Mouse (Mus musculus): ENCODE results near the gene Plekhh1.

Plekhh1 gene

GRCm38 (mm10) chr12:79034331-79034730 lies 5.4 kb downstream of the Plekhh1 start:
- DNase-seq, result no peak

GRCm38 (mm10) chr12:79035349-79035748 lies 6.4 kb downstream of the Plekhh1 start:
- no peak for DNase-seq

- DNase-seq, result no peak
Measured at GRCm38 (mm10) chr12:79039708-79040107, 10.7 kb downstream of the Plekhh1 start.

GRCm38 (mm10) chr12:79040201-79040827 lies 11.4 kb downstream of the Plekhh1 start:
- no peak for DNase-seq

GRCm38 (mm10) chr12:79041436-79041835 lies 12.5 kb downstream of the Plekhh1 start:
- DNase-seq, result no peak

- DNase-seq, result no peak
Measured at GRCm38 (mm10) chr12:79044668-79045067, 15.7 kb downstream of the Plekhh1 start.

- DNase-seq, result no peak
Measured at GRCm38 (mm10) chr12:79046171-79046570, 17.2 kb downstream of the Plekhh1 start.

GRCm38 (mm10) chr12:79047203-79047602 lies 18.2 kb downstream of the Plekhh1 start:
- no peak for DNase-seq

- DNase-seq, result no peak
Measured at GRCm38 (mm10) chr12:79048898-79049297, 19.9 kb downstream of the Plekhh1 start.

GRCm38 (mm10) chr12:79049807-79050206 lies 20.8 kb downstream of the Plekhh1 start:
- DNase-seq, result no peak

- peak; percentile 28 for DNase-seq
Measured at GRCm38 (mm10) chr12:79050545-79051212, 21.7 kb downstream of the Plekhh1 start.

- DNase-seq, result peak; percentile 56
Measured at GRCm38 (mm10) chr12:79052073-79052472, 23.1 kb downstream of the Plekhh1 start.

- DNase-seq, result no peak
Measured at GRCm38 (mm10) chr12:79055276-79055675, 26.3 kb downstream of the Plekhh1 start.

GRCm38 (mm10) chr12:79059573-79059972 lies 30.6 kb downstream of the Plekhh1 start:
- DNase-seq, result no peak

GRCm38 (mm10) chr12:79060134-79060533 lies 31.2 kb downstream of the Plekhh1 start:
- DNase-seq, result no peak

GRCm38 (mm10) chr12:79060766-79061652 lies 32.0 kb downstream of the Plekhh1 start:
- no peak for DNase-seq

- no peak for DNase-seq
Measured at GRCm38 (mm10) chr12:79064451-79064850, 35.5 kb downstream of the Plekhh1 start.

- no peak for DNase-seq
Measured at GRCm38 (mm10) chr12:79066431-79066830, 37.5 kb downstream of the Plekhh1 start.

GRCm38 (mm10) chr12:79067526-79067925 lies 38.6 kb downstream of the Plekhh1 start:
- DNase-seq, result no peak

GRCm38 (mm10) chr12:79068306-79068705 lies 39.3 kb downstream of the Plekhh1 start:
- DNase-seq, result peak; percentile 60

- peak; percentile 45 for DNase-seq
Measured at GRCm38 (mm10) chr12:79069187-79069608, 40.2 kb downstream of the Plekhh1 start.

GRCm38 (mm10) chr12:79069916-79070315 lies 41.0 kb downstream of the Plekhh1 start:
- no peak for DNase-seq

- no peak for DNase-seq
Measured at GRCm38 (mm10) chr12:79070736-79071333, 41.9 kb downstream of the Plekhh1 start.

Data from kidney, postnatal 10 days (tissue).